Mouse (Mus musculus): ENCODE measurements around the gene Kif1c. TPM values are rescaled to one million over a fixed set of nuclear protein-coding genes. Genes with fewer than 3 reads are reported as not detected.

Kif1c gene
- polyA plus RNA-seq, 1 experiment from 2014 or later = 4.8 TPM

GRCm38 (mm10) chr11:70681897-70682581 lies 18.3 kb upstream of the Kif1c start:
- peak; percentile 56 for ATAC-seq (ENCODE audit: borderline replicate concordance, extremely low read depth, low FRiP score, low TSS enrichment)

GRCm38 (mm10) chr11:70683640-70684039 lies 16.7 kb upstream of the Kif1c start:
- WGBS = 85% methylated on average over 5 of the region's 5 CpGs

More at GRCm38 (mm10) chr11:70681897-70682581, 18.3 kb upstream of the Kif1c start:
- H3K27me3 ChIP-seq = no peaks in the 10 kb centered on the region
- H3K36me3 ChIP-seq = peaks cover 54% of the 10 kb centered on the region
- WGBS = 31% methylated on average over 11 of the region's 11 CpGs
- no peak overlapping the region for H3K27ac ChIP-seq
- H3K4me2 ChIP-seq = no peak overlapping the region
- H3K9me3 ChIP-seq = no peaks in the 10 kb centered on the region
- H3K4me1 ChIP-seq = peaks cover 17% of the 10 kb centered on the region
- no peak overlapping the region for H3K9ac ChIP-seq
- no peak overlapping the region for H3K4me3 ChIP-seq

DNA sequence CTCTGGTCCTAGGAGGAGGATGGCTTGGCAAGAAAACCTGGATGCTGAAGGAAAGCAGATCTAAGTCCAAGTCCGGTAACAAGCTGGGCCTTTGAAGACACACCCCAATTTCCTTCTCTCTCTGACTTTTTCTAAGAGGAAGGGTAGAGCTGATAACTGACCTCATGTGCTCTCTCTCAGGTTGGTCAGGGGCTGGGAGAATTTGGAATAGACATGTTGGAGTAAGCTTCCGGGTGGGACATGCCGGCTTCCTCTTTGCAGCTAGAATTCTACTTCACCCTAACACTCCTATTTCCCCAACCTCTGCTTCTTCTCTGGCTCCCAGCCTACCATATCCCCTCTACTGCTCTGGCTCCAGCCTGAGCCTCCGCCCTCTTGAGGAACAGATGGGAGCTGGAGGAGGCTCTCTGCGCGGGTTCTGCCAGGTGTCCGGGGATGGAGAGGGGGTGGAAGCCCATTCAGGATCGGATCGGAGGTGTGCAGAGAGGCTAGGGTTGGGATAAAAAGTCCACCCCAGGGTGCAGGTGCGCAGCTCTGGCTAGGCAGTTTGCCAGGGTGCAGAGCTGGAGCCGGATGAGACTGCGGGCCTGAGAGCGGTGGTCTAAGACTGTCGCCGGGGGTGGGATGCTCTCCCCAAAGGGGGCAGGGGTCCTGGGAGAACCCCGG lies 13.3 kb upstream of the Kif1c start:
- peak; percentile 58 for ATAC-seq (ENCODE audit: borderline replicate concordance, extremely low read depth, low FRiP score, low TSS enrichment)
- H3K4me3 ChIP-seq = peak overlapping the region; percentile 80
- H3K9me3 ChIP-seq = no peaks in the 10 kb centered on the region
- peak overlapping the region; percentile 80 for H3K9ac ChIP-seq
- H3K4me2 ChIP-seq = peak overlapping the region; percentile 91
- H3K27ac ChIP-seq = peak overlapping the region; percentile 86
- H3K36me3 ChIP-seq = peaks cover 30% of the 10 kb centered on the region
- WGBS = 2% methylated on average over 16 of the region's 16 CpGs
- no peaks in the 10 kb centered on the region for H3K27me3 ChIP-seq
- H3K4me1 ChIP-seq = peaks cover 30% of the 10 kb centered on the region

More at GRCm38 (mm10) chr11:70683640-70684039, 16.7 kb upstream of the Kif1c start:
- no peaks in the 10 kb centered on the region for H3K27me3 ChIP-seq
- H3K9ac ChIP-seq = no peak overlapping the region
- peaks cover 52% of the 10 kb centered on the region for H3K36me3 ChIP-seq
- no peak overlapping the region for H3K27ac ChIP-seq
- no peak for ATAC-seq (ENCODE audit: borderline replicate concordance, extremely low read depth, low FRiP score, low TSS enrichment)
- peaks cover 25% of the 10 kb centered on the region for H3K4me1 ChIP-seq
- H3K9me3 ChIP-seq = no peaks in the 10 kb centered on the region
- H3K4me3 ChIP-seq = no peak overlapping the region
- H3K4me2 ChIP-seq = no peak overlapping the region

DNA sequence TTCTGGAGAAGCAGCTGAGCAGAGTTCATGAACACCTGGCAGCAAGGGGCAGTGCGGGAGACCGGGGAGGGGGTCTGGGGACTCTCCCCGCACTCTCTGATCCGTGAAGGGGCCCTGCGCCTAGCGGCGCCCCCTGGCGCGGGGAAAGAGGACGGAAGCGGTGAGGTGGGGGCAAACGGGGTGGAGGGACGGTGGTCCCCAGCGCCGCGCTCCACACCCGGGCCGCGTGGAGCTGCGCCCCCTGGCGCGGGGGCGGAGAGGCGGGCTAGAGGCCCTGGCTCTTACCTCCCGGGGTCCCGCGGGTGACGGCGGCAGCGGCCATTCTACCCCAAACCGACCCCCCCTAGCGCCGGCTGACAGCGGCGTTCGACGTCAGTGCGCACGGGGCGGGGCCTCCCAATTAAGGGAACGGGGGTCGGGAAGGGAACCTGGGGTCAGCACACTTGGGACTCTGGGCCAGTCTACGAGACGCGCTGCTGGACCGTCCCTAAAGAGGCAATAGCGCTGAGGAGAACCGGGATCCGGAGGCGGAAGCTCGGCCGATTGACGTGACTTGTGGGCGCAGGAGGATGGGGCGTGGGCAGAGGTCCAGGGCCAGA lies 12.6 kb upstream of the Kif1c start, which contains the start of gene Camta2:
Gene Camta2 (minus strand): TSS at position 505 of the 599 bp plus-strand sequence.
- Histone ChIP-seq H3K36me3 (peaks cover 27% of the 10 kb centered on the region), H3K4me1 (peaks cover 23% of the 10 kb centered on the region), H3K9me3 (no peaks in the 10 kb centered on the region), H3K4me2 (peak within 1 kb of the TSS; percentile 91), H3K9ac (peak within 1 kb of the TSS; percentile 80), H3K4me3 (peak within 1 kb of the TSS; percentile 80), H3K27ac (peak within 1 kb of the TSS; percentile 86), H3K27me3 (no peaks in the 10 kb centered on the region)
- ATAC-seq (ENCODE audit: borderline replicate concordance, extremely low read depth, low FRiP score, low TSS enrichment) = peak; percentile 92
- WGBS = under 1% methylated on average over 42 of the region's 55 CpGs

DNA sequence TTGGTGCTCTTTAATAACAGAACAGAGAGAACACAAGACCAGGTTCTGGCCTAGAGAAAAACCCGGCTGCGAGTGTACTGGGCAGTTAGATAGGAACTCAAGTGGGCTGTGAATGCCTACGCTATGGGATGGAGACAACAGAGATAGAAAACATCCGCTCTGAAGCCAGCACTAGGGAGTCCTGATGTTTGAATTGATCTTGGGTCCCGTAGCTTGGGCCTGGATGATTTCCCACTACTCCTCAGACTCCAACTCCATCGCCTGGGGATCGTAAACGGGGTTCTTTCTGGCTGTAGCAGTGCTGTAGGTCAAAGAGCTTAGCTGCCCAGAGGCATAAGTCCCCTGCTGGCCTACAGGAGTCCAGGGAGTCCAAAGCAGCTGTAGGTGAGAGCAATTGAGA lies 12.0 kb upstream of the Kif1c start:
- Histone ChIP-seq H3K27me3 (no peaks in the 10 kb centered on the region), H3K9me3 (no peaks in the 10 kb centered on the region), H3K9ac (peak overlapping the region; percentile 80), H3K36me3 (peaks cover 22% of the 10 kb centered on the region), H3K4me3 (peak overlapping the region; percentile 80), H3K27ac (peak overlapping the region; percentile 86), H3K4me1 (peaks cover 22% of the 10 kb centered on the region), H3K4me2 (peak overlapping the region; percentile 91)
- 12% methylated on average over 8 of the region's 8 CpGs for WGBS
- ATAC-seq (ENCODE audit: borderline replicate concordance, extremely low read depth, low FRiP score, low TSS enrichment) = no peak

- Histone ChIP-seq H3K9ac (no peak overlapping the region), H3K27me3 (no peaks in the 10 kb centered on the region), H3K9me3 (no peaks in the 10 kb centered on the region), H3K4me2 (no peak overlapping the region), H3K36me3 (peaks cover 10% of the 10 kb centered on the region), H3K4me1 (peaks cover 22% of the 10 kb centered on the region), H3K27ac (no peak overlapping the region), H3K4me3 (no peak overlapping the region)
- ATAC-seq (ENCODE audit: borderline replicate concordance, extremely low read depth, low FRiP score, low TSS enrichment) = no peak
- 45% methylated on average over 4 of the region's 4 CpGs for WGBS
These were observed 10.8 kb upstream of the Kif1c start for GRCm38 (mm10) chr11:70689578-70689977.

DNA sequence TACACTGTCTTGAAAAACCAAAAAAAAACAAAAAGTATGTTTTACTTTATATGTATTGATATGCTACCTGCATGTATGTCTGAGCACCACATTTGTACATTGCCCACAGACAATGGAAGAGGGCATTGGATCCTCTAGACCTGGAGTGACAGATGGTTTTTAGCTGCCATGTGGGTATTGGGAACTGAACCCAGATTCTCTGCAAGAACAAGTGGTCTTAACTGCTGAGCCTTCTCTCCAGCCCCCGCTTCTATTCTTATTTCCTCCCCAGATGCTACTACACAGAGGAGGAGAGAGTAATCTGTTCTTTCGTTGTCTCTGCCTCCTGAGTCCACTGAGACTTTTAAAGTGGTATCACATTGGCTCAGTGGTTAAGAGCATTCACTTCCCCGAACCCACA lies 6.8 kb upstream of the Kif1c start:
- Histone ChIP-seq H3K36me3 (no peaks in the 10 kb centered on the region), H3K4me2 (no peak overlapping the region), H3K4me3 (no peak overlapping the region), H3K9ac (no peak overlapping the region), H3K4me1 (peaks cover 6% of the 10 kb centered on the region), H3K27ac (no peak overlapping the region), H3K27me3 (no peaks in the 10 kb centered on the region), H3K9me3 (no peaks in the 10 kb centered on the region)
- 62% methylated on average over 3 of the region's 3 CpGs for WGBS
- no peak for ATAC-seq (ENCODE audit: borderline replicate concordance, extremely low read depth, low FRiP score, low TSS enrichment)

DNA sequence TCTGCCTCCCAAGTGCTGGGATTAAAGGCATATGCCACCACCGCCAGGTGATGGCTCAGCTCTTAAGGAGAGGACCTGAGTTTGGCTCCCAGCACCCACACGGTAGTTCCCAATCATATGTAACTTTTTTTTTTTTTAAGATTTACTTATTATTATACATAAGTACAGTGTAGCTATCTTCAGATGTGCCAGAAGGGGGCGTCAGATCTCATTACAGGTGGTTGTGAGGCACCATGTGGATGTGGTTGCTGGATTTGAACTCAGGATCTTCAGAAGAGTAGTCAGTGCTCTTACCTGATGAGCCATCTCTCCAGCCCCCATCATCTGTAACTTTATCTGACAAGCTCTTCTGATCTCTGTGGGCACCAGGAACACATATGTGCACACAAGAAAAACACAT lies 3.0 kb upstream of the Kif1c start:
- Histone ChIP-seq H3K27ac (no peak overlapping the region), H3K4me3 (no peak overlapping the region), H3K27me3 (no peaks in the 10 kb centered on the region), H3K9me3 (no peaks in the 10 kb centered on the region), H3K4me2 (no peak overlapping the region), H3K9ac (no peak overlapping the region), H3K4me1 (peaks cover 19% of the 10 kb centered on the region), H3K36me3 (no peaks in the 10 kb centered on the region)
- ATAC-seq (ENCODE audit: borderline replicate concordance, extremely low read depth, low FRiP score, low TSS enrichment) = no peak
- WGBS = 69% methylated on average over 3 of the region's 3 CpGs

DNA sequence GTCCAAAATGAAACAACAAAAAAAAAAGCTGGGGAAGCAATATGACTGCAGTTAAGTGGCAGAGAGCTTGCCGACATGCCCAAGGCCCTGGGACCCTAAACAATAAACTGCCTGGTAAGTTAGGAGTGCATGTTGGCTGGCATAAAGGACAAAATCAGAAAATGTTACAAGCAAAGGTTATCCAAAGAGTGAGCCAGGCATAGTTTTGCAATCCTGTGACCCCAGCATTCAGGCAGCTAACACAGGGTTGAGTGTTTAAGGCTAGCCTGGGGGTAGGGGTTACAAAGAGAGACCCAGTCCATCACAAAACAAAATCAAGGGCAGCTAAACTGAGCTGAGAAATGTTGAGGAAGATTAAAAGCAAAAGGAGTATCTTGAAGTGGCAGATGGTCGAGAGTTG lies 1.3 kb upstream of the Kif1c start:
- Histone ChIP-seq H3K4me1 (peaks cover 24% of the 10 kb centered on the region), H3K9me3 (no peaks in the 10 kb centered on the region), H3K27me3 (no peaks in the 10 kb centered on the region), H3K36me3 (peaks cover 7% of the 10 kb centered on the region), H3K4me2 (no peak overlapping the region), H3K9ac (no peak overlapping the region), H3K27ac (no peak overlapping the region), H3K4me3 (no peak overlapping the region; the same call in 1 of the 2 replicates)
- 79% methylated on average over 2 of the region's 2 CpGs for WGBS
- no peak for ATAC-seq (ENCODE audit: borderline replicate concordance, extremely low read depth, low FRiP score, low TSS enrichment)

DNA sequence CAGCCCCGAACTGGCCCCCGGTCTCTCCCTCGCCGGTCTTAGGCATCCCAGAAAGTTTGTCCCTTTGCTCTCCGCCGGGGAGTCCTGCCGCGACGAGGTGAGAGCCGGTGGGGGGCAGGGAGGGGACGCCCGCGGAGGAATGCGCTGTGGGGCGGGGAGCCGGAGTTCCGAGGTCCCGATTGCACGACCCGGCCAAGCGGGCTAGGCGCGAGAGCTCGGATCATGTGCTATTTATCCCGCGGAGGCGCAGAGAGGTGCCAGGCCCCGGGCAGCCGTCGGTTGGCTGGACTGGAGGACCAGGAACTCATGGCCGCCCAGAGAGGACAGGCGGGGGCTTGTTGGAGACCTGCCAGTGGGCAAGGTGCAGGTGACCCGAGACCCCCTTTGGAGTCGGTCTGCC lies 265 bp downstream of the Kif1c start:
- Histone ChIP-seq H3K36me3 (peaks cover 22% of the 10 kb centered on the region), H3K9ac (peak overlapping the region; percentile 94), H3K4me2 (peak overlapping the region; percentile 89), H3K4me1 (peaks cover 24% of the 10 kb centered on the region), H3K27ac (peak overlapping the region; percentile 98), H3K4me3 (peak overlapping the region; percentile 99), H3K9me3 (no peaks in the 10 kb centered on the region), H3K27me3 (no peaks in the 10 kb centered on the region)
- under 1% methylated on average over 31 of the region's 34 CpGs for WGBS
- peak; percentile 33 for ATAC-seq (ENCODE audit: borderline replicate concordance, extremely low read depth, low FRiP score, low TSS enrichment)

- peaks cover 24% of the 10 kb centered on the region for H3K4me1 ChIP-seq
- H3K27me3 ChIP-seq = no peaks in the 10 kb centered on the region
- no peak for ATAC-seq (ENCODE audit: borderline replicate concordance, extremely low read depth, low FRiP score, low TSS enrichment)
- peak overlapping the region; percentile 89 for H3K4me2 ChIP-seq
- H3K36me3 ChIP-seq = peaks cover 30% of the 10 kb centered on the region
- H3K9me3 ChIP-seq = no peaks in the 10 kb centered on the region
- peak overlapping the region; percentile 94 for H3K9ac ChIP-seq
- H3K4me3 ChIP-seq = peak overlapping the region; percentile 99
- WGBS = 4% methylated on average over 10 of the region's 10 CpGs
- H3K27ac ChIP-seq = peak overlapping the region; percentile 98
These were observed 1.0 kb downstream of the Kif1c start for GRCm38 (mm10) chr11:70701221-70701955.
